Mouse (Mus musculus): ENCODE results near the gene H2afv.
A peak's percentile ranks its signal among the peaks of the same experiment; 100 is the strongest.

The H2afv gene

DNA sequence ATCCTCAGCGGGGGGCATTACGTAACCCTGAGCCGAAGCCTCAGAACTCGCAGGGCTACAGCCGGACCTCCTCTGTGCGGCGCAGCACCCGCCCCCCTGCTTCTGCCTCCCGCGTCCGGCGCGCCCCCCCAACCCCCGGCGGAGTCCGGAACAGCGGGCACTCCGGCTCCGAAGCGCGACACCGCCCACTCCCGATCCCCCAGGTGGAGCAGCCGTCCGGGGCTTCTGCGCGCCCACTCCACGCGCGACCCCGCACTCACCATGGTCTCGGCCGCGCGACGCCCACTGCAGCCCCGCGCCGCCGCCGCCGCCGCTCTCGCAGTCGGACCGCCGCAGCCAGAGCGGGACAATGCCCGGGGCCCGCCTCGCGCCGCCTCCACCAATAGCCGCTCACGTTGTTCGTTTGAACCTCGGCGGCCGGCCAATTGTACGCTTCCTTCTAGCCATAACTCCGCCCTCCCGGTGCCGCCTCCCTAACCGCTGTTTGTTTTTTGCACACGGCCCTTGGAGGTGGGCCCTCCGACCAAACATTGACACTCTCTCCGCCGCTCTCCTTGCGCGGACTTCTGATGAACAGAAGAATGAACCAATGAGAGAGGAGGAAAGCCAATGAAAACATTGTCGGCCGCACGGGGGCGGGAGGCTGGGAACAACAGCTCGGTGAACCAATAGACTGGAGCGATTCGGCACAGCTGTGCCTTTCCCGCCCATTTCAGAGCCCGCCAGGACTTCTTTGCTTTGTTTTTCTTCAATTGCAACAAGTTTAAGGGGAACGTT is at the start of gene H2afv:
Gene H2afv (minus strand): TSS at position 367 of the 777 bp plus-strand sequence.
- peak; percentile 100 for DNase-seq

DNA sequence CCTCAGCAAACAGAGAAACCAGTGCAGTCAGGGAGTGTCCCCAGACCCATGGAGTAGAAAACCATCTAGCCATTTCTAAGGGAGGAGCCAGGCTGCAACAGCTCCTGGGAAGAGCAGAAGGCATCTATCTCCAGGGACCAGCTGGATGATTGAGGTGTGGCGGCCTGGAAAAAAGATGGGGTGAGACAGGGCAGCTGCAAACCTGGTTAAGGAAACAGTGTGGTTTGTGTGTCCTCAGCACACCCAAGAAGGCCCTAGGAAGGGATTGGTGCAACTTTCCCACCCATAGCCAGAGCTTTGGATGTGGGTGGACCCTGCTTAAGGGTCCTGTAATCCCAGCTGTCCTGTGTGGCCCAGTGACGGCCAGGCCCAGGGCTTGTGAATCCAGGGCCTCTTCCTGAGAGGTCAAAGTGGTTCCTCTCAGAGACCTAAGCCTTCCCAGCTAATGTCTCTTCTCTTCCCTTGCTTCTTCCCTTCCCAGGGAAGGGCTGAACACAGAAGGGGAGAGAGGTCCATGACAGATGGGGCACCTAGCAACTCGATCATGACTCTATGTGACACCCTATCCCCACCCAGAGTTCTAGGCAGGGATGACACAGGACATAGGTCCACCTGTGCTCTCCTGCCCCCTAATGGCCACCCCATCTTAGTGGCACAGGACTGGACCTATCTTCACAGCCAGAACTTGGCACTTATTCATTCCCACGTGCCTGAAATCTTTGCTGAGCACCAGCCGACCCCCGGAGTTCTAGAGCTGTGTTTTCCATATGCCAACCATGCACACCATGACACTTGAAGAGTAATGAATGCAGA is 45.7 kb upstream of the H2afv start:
- no peak for DNase-seq

DNA sequence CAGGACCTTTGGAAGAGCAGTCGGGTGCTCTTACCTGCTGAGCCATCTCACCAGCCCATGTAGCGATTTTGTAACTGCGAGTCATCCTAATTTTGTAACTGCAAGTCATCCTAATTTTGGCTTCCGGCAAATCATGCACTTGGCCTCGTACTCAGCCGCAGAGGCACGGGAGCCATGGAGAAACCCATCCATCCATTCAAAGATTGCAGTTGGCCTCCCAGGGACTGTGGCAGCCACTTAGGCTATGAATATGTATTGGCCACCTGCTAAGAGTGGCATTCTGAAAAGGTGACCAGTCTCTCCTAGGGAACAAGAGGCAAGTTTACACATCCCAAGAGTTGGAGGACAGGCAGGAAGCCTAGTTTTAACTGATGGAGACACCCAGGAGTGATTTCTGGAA is 45.0 kb upstream of the H2afv start:
- DNase-seq, result no peak

DNA sequence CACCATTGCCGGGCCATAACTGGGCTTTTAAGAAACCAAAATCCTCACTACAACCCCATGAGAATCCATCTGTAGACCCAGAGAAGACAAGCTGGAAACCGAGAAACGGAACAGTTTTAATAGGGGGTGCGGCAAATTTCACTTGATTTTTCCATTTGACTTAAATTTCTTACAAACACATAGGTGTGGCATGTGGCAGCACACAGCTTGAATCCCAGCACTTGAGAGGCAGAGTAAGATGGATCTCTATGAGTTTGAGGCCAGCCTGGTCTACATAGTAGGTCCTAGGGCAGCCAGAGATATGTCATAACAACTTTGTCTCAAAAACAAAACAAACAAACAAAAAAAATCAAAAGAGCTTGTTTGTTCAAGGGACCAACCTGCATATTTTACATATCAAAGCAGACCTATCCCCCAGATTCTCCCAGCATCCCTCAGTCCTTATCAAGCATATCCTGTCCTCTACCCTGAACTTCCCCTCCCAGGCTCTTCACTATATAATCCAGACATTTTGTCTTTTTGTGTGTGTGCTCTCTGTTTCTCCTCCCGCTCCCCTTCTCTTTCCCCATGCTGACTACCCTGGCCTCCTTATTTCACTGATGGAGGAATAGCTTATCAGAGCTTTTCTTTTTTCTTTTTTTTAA is 43.9 kb upstream of the H2afv start:
- DNase-seq, result no peak

DNA sequence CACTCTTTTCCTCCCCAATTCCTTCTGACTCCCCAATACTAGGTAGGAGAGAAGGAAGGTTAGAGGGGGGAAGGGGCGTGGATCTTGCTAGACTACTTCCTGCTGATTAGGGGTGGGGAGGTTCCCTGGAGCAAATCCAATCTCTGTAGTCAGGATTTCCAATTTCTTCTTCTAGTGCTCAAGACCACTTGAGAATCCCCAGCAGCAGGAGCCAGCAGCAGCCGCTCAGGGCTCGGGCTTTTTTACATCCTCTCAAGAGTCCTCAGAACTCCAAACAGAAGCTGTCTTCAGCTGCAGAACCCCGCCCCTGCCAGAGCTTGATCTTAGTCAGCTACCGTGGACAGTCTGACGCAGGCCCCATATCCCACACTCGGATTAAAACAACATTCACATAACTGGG is 43.3 kb upstream of the H2afv start:
- no peak for DNase-seq

DNA sequence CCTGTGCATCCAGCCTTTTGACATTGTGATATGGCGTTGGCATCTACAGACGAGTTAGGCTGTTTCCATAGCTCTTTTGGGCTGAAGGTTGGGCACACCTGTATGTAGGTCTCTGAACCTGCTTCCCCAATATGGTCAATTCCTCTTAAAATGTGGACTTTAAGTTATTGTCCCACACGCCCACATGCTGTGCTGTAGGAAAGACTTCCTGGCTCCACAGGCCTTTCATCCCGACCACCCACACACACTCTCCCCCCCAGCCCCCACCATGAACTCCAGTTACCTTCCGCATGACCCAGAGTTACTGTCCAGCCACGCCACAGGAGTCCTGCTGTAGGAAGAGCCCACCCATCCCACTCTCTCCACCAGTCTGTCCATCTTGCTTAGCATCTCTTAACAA is 42.7 kb upstream of the H2afv start:
- no peak for DNase-seq

DNA sequence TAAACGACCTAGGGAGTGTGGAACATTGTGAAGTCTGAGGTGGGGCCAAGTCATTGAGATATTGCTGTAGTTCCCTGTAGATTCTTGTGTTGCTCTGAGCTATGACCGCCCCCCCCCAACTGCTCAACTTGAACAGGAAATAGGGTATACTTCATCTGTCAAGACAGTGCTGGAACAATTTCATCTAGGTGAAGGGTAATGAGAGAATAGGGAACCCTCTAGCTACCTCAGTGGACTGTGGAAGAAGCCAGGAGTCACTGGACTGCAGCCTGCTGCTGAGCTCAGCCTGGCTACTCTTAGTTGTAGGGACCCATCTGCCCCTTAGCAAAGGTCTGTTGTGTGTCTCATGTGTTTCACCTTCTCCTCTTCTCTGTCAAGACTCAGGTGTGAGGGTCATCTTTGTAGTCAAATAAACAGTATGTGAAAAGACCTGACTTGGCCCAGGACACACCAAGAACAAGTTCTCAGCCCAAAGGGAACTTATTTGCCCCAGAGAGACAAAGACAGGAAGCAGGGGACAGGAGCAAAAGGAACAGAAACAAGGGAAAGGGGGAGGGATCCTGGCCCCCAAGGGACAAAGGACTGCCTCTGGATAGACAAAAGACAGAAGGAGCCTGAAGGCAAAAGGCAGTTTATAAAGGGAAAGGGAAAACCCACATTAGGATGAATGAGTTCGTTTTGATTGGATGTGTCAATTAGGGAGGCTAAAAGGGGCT is 40.2 kb upstream of the H2afv start:
- DNase-seq, result no peak

DNA sequence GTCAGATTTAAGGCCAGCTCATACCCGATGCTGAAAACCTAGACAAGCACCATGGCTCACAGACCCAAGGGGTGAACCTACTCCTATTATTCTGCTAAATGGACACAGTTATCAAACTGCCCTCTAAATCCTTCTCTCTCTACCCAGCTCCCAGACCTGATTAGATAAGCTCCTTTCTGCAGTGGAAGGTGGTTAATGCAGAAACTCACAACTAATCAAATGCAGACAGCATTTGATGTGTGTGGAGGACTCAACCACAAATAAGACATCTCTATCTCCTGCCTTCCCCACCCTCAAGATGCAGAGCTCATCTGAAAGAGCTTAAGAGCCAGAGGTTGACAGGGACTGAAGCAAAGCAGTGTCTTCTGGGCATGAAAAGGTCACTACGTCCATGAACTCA is 38.9 kb upstream of the H2afv start:
- DNase-seq, result no peak

DNA sequence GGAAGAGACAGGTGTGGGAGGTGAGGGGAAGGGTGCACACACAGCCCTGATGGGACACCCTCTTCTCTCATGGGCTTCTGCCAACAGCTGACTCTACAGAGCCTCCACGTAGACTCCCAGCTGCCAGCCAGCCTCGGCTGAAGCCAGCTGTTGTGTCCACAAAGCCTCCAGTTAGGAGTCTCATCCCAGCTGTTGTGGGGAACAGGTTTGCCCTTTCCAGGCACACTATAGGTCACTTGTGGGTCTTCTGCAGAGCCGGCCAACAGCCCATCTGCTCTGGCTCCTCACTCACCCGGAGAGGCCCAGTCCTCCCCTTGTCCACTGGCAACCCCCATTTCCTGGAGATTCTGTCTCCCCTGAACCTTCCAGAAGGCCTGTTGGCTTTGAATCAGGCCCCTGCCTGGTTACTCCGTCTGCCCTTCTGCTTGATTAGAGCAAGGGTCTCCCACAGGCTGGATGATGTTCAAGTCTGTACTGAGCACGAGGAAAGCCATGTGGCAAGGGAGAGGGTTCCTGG is 37.5 kb upstream of the H2afv start:
- DNase-seq, result no peak

DNA sequence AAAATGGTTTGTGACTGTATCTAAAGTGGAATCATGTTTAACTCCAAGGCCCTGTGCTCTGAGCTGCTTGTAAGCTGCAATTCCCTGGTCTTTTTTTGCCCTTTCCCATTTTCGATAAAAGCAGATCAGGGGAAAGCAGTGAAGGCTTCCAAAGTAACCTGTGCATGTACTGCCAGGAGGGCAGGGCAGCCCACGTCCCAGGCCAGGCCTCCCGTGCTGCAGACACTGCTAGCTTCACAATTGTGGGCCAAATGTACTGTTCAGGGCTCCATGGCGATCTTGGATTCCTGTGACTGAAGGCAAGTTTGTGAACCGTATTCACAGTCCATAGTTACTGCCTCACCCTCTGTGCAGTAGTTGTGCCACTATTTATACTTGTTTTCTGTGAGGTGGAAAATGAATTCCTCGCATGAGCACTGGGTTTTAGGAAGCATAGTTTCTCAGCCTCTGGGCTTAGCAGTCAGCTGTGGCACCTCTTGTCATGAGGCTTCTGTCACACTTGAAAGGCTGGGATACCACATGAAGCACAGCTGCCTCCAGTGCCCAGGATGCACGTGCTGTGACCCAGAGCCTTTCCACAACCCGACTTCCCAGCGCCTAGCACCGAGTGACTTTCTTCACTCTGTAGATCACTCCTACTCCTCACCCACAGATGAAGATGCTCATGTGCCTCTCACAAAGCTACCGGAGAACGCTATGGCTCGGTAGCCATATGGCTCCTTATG is 36.6 kb upstream of the H2afv start:
- DNase-seq, result no peak

DNA sequence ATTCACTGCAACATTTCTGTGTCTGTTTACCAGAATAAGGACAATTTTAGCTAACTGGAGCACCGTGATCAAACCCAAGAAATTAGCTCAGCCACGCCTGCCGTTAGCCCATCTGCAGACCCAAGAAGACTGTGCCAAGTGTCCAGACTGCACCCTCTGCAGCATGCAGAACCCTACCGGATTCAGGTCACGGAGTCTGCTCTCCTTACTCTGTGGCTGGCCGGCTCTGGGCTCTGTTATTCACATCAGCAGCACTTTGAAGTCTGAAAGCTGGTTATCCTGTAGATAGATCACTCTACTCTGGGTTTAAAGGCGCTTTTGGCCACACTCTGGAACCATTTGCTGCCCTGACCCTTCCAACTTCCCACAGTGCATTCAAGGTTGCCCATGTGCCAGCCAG is 35.9 kb upstream of the H2afv start:
- no peak for DNase-seq

DNA sequence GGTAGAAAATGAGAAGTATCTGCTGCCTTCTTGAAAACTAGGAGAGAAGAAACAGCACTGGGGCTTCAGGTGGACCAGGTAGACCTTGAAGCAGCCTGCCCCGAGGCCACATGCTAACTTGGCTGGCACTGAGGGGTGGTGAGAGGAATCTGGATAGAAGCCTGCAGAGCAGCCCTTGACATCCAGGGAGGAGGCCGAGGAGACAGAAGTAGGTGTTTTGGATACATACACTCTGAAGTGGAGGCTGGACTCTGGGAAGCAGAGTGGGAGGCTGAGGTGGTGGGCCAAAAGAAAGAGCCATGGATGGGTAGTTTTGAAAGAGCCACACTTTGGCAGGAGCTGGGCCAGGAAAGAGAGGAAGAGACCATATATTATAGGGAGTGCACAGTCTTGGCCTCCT is 35.0 kb upstream of the H2afv start:
- DNase-seq, result no peak

DNA sequence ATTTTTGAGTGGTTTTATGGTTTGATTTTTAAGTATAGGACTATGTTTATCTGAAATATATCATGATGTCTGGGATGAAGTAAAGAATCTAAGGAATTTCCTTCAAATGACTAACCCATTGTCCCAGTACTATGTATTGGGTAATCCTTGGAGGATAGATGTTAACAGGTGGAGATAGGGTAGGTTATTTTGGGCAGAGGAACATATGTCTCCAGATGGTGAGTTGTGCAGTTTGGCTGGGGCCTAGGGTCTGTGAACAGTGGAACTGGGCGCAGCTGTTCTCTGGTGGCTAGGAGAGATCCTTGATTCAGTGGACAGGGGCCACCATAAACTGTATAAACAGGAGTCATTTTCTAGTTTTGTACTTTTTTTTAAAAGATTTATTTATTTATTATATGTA is 33.1 kb upstream of the H2afv start:
- DNase-seq, result no peak

DNA sequence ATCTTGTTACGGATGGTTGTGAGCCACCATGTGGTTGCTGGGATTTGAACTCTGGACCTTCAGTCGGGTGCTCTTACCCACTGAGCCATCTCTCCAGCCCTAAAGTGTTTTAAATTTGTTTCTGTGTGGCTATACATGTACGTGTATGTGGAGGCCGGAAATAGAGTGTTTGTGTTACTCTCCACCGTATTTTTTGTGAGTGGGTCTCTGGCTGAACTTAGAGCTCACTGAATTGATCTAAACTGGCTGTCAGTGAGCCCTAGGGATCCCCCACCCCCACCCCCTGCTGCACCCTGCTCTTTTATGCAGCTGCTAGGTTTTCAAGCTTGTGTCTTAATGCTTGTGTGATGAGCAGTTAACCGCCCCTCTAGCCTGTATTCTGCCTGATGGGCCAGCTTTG is 32.6 kb upstream of the H2afv start:
- DNase-seq, result no peak

DNA sequence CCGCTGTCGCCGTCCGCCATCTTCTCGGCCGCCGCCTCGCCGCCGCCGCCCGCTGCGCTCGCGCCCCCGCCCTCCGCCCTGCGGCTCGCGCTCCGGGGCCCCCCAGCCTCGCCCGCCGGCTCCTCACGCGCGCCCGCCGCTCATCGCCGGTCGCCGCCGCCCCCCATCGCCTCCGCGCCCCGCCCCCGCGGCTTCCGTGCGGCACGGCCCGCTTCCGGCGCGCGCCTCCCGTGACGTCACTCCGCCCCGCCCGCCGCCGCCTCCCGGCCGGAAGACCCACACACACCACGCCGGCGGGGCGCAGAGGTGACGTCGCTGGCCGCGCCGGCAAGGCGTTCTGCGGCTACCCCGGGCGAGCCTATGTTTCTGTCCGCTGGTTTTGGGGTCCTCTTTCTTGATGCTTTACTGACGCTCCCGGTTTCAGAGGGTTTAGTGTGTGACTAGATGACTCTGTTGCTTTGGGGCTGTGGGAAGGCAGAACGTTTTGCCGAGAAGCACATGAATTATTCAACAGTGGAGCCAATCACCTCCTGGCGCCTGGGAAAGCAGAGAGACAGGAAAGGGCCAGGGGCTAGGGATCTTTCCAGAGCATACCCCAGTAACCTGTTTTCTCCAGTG is 31.7 kb upstream of the H2afv start, which contains the start of gene Purb:
Gene Purb (minus strand): TSS at position 51 of the 618 bp plus-strand sequence.
- peak; percentile 91 for DNase-seq

DNA sequence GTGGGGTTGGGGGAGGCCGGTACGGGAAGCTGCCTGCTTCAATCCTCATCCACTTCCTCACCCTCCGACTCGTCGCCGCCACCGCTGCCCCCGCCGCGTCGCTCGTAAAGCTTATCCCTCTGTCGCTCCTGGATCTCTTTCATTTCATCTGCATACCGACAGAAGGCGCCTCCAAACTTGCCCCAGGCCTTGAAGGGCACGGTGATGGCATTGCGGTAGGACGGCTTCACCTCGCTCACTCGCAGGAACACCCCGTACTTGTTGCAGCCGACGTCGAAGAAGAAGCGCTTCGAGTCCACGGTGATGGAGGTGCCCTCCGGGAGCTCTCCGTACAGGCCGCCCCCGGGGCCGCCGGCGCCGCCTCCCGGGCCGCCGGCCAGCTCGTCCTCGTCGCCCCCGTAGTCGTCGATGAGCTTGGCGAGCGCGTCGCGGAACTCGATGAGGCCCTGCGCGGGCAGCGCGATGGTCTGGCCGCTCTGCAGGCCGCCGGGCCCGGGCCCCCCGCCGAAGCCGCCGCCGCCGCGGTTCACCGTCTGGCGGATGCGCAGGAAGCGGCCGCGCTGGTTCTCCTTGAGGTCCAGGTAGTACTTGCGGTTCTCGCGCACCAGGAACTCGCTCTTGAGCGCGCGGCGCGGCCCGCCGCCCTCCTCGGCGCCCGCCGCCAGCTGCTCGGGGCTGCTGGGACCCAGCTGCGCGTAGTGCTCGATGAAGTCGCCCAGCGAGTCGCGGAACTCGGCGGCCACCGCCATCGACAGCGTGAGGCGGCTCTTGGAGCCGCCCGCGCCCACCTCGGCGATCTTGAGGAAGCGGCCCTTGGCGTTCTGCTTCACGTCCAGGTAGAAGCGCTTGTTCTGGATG is 30.9 kb upstream of the H2afv start:
- DNase-seq, result peak; percentile 48

DNA sequence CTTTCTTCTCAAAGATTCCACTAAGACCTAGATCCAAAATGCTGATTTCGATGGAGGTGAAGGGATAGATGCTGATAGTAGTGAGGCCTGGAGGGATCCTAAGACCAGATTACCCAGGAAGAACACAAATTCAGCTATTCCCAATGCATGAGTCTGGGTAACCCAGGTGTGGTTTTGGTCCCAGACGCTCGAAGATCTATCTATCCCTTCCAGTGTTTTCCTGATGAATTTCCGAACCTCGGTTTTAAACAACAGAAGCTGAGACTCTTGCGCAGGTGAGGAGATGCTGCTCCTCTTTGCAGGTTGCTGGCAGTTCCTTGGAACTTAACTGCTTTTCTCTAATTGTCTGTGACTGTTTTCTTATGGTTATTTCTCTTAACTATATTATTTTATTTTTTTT is 30.1 kb upstream of the H2afv start:
- no peak for DNase-seq

DNA sequence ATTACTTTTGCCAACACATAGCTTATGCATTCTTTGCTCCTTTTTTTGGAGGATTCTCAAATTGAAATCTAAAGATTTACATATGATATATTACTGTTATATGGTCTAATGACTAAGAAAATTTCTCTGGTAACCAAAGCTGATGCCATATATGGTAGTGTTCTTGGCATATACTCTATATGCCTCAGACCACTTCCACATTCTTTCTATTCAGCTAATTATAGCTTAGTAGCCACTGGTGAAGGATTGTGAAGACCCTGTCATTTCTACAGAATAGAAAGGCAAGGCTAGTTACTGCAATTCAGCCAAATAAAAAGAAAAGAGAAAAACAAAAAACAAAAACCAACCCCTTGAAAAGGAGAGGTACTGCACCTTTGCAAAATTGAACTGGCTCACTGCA is 27.8 kb upstream of the H2afv start:
- DNase-seq, result no peak

DNA sequence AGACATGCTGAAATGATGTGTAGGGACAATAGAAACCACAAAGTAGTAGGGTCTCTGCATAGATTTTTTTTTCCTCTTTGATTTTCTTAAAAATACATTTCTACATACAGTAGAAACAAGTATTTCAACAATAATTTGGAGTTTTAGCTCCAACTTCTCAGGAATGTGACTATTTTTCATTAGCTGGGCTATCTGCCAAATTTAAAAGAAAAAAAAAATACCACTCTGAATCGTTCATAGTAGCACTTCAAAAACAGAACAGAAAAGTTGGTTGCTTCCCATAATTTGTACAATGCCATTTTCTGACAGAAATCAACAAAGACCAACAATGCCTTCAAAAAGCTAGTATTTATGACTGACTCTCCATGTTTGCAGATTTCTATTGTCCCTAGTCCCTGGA is 27.2 kb upstream of the H2afv start:
- no peak for DNase-seq

DNA sequence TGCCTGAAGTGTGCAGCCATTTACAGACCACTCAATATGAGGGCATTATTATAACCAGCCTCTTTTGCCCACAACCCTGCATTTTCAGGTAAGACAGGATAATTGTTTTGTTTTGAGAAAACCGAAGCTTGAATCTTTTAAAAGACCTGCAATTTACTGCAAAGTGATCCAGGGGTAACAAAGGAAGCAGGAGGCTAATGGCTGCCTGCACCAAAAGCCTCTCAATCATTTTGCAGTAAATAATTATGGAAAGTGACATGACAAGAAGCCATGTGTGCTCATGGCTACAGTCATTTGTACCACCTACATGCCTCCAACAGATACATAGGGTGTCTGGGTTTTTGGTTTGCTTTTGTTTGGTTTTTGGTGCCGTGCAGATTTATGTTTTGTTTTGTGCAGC is 26.8 kb upstream of the H2afv start:
- DNase-seq, result no peak

DNA sequence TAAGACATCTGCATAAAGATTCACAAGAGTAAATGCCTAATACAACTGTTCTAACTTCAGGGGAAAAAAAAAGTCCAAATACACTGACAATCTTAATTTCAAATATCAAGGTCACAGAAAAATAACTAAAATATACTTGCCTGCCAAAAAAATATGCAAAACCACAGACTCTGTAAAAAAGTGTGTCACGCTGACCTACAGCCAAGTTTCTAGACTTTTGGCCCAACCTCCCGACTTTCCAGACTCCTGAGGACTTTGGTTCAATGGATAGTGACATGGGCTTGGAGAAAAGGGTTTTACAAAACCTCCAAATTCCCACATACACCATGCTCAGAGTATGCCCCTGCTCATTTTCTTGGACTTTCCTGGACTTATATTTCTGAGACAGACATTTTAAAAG is 24.3 kb upstream of the H2afv start:
- no peak for DNase-seq
